Mouse (Mus musculus): ENCODE measurements around the gene V1ra8. TPM values are rescaled to one million over a fixed set of nuclear protein-coding genes. Genes with fewer than 3 reads are reported as not detected.

Gene V1ra8
- polyA plus RNA-seq (2012; rRNA removed), result not detected in 2 replicates

GRCm38 (mm10) chr6:90202493-90202892 is at the start of gene V1ra8:
V1ra8 (plus strand) TSS chr6:90202793.

GRCm38 (mm10) chr6:90174508-90174907 is 28.1 kb upstream of the V1ra8 start, which contains the start of gene Vmn1r52:
Vmn1r52 (plus strand) TSS chr6:90174808.

GRCm38 (mm10) chr6:90224338-90224737 is 21.7 kb downstream of the V1ra8 start, which contains the start of gene Vmn1r53:
Vmn1r53 (minus strand) TSS chr6:90224438.

GRCm38 (mm10) chr6:90246000-90246399 is 43.4 kb downstream of the V1ra8 start, which contains the start of gene Vmn1r54:
Vmn1r54 (plus strand) TSS chr6:90246300.

Other genes starting within 250 kb of the V1ra8 start
- not detected in 2 replicates for gene Vmn1r46, start 233.5 kb upstream of the V1ra8 start, polyA plus RNA-seq (2012; rRNA removed)
- not detected in 2 replicates for gene Vmn1r47, start 186.6 kb upstream of the V1ra8 start, polyA plus RNA-seq (2012; rRNA removed)
- gene Vmn1r48, start 166.0 kb upstream of the V1ra8 start, polyA plus RNA-seq (2012; rRNA removed), result not detected in 2 replicates
- gene Vmn1r49, start 124.3 kb upstream of the V1ra8 start, polyA plus RNA-seq (2012; rRNA removed), result not detected in 2 replicates
- not detected in 2 replicates for gene Vmn1r50, start 101.4 kb upstream of the V1ra8 start, polyA plus RNA-seq (2012; rRNA removed)
- not detected in 2 replicates for gene Vmn1r51, start 80.2 kb upstream of the V1ra8 start, polyA plus RNA-seq (2012; rRNA removed)
- not detected in 2 replicates for gene Vmn1r52, start 28.0 kb upstream of the V1ra8 start, polyA plus RNA-seq (2012; rRNA removed)
- gene Vmn1r53, start 21.6 kb downstream of the V1ra8 start, polyA plus RNA-seq (2012; rRNA removed), result 0.02 TPM in 1 of 2 replicates, not detected in the other
- not detected in 2 replicates for gene Vmn1r54, start 43.5 kb downstream of the V1ra8 start, polyA plus RNA-seq (2012; rRNA removed)
- not detected in 2 replicates for gene BC048671, start 98.4 kb downstream of the V1ra8 start, polyA plus RNA-seq (2012; rRNA removed)
- gene Chst13, start 122.4 kb downstream of the V1ra8 start, polyA plus RNA-seq (2012; rRNA removed), result 8.1 and 9.9 TPM in 2 replicates
- gene Uroc1, start 130.5 kb downstream of the V1ra8 start, polyA plus RNA-seq (2012; rRNA removed), result 13.0 and 16.6 TPM in 2 replicates
- 2.9 and 3.4 TPM in 2 replicates for gene Zxdc, start 166.7 kb downstream of the V1ra8 start, polyA plus RNA-seq (2012; rRNA removed)
- gene Cfap100, start 226.0 kb downstream of the V1ra8 start, polyA plus RNA-seq (2012; rRNA removed), result 0.03 and 0.05 TPM in 2 replicates